Mouse (Mus musculus): Measurements from ENCODE around the gene Bcl10.

- TF ChIP-seq POLR2A (IDR thresholded peaks at IDR 0.05; ENCODE audit: low read depth, low read length) (no peak), CTCF (IDR thresholded peaks at IDR 0.05; ENCODE audit: extremely low read depth, insufficient read length, insufficient replicate concordance, low read depth, low read length) (no peak)
Measured at GRCm38 (mm10) chr3:145885376-145885775, 37.2 kb upstream of the Bcl10 start.
